Mouse (Mus musculus): ENCODE data around the gene Ccdc69.

The Ccdc69 gene

DNA sequence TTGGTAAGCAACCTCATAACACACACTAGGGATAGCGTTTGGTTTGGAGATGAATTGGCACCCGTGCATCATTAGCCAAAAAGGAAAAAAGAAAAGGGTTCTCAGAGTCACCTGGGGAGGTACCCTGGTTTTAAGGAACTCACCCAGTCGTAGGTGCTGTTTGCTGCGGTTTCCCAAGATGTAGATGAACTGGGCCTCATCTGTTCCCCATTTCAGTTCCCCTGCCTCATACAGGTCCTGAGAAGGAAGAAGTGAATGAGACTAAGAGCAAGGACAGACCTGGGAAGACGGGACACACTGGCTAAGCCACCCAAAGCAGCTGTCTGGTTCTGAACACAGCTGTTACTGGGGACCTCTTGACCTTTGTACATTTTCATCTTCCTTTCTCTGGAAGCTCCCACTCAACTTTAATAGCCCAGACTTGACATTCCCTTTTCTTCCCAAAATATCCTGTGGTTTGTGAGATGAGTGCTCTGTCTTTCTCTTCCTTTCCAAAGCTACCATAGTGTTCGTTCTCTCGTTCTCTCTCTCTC, 72.9 kb downstream of the Ccdc69 start:
- DNase-seq, result no peak

Data from right cerebral cortex, postnatal 25 days (tissue).